Mouse (Mus musculus) heart, postnatal 10 days (tissue): ENCODE measurements around the gene Gpr108. TPM values are rescaled to one million over a fixed set of nuclear protein-coding genes. Genes with fewer than 3 reads are reported as not detected.
A peak's percentile ranks its signal among the peaks of the same experiment; 100 is the strongest.
"Not testable (repeated sequence)": the region's sequence is repeated elsewhere in the genome, so short reads cannot be mapped to it uniquely, and the experiment has no call there.

Experiments used
- DNase-seq, 2 experiments: peaks; one replicate each; pipeline ENCODE4 v3.0.0; 2021
- intact Hi-C: fragments of 180-260 bp; cut with DNase I; formaldehyde crosslinking; loops from one replicate; pipeline ENCODE4 v1.15.1; 2025
- total RNA-seq, 2 experiments: library from RNA; stranded (reverse); gene quantifications; 2 replicates each; pipeline ENCODE4 v1.2.3; 2021

Gpr108 gene
- total RNA-seq, result 10 to 100 TPM; 26.5 TPM

DNA sequence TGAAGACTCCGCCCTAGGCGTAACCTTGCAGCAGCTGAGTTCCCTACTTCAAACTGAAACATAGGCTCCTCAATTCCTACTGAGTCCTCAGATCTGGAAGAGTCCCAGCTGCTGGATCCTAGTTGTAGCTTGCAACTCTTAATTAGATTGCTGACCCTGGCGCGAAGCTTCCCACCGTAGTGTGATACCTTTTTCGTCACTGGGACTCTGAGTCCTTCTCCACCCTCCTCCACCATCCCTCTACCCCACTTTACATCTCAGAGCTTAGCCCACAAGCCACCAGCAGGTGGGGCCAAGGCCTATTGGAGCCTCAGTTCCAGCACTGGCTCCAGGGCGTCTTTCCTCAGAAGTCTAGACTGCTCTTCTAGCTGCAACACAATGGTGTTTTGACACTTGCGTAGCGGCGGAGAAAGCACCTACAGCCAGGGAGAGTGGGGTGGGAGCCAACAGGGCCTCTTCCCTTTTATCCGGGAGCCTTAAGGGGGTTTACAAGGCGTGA lies at the start of gene Gpr108:
Gene Gpr108 (minus strand): TSS at position 246 of the 499 bp plus-strand sequence.
- intact Hi-C loops, result loop anchor here (1.0 to 10.0 kb wide), 3 partner anchors 28 to 253 kb away; partner anchors contain the start of genes Alkbh7 and Clpp
- DNase-seq, result peak; percentile 89 to 92

DNA sequence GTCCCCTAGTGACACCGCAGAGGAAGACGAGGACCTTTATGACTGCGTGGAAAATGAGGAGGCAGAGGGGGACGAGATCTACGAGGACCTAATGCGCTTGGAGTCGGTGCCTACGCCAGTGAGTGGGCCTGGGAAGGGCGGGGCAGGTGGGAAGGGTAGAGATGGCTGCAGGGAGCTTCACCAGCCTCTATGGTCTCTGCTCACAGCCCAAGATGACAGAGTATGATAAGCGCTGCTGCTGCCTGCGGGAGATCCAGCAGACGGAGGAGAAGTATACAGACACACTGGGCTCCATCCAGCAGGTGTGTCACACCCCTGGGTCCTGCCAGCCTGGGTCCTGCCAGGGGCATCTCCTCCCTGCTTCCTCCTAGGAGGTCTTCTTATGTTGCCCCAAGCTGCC lies 48.8 kb upstream of the Gpr108 start:
- intact Hi-C loops, result no loop called here
- DNase-seq, result no peak

DNA sequence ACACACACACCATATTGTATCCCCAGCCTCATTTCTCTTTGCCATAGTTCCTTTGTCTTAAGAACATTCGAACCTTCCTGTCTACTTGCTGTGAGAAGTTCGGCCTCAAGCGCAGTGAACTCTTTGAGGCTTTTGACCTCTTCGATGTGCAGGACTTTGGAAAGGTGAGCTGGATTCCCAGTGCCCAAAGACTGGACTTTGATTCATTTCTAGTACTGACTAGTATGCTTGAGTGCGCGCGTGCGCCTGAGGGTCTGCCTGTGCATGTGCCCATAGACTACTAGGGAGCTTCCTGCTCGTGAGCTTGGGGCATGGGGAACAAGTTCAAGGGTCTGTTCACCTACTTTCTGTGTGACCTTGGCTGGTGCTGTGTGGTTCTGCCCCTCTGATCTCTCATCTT lies 47.7 kb upstream of the Gpr108 start:
- no peak for DNase-seq
- intact Hi-C loops, result no loop called here

DNA sequence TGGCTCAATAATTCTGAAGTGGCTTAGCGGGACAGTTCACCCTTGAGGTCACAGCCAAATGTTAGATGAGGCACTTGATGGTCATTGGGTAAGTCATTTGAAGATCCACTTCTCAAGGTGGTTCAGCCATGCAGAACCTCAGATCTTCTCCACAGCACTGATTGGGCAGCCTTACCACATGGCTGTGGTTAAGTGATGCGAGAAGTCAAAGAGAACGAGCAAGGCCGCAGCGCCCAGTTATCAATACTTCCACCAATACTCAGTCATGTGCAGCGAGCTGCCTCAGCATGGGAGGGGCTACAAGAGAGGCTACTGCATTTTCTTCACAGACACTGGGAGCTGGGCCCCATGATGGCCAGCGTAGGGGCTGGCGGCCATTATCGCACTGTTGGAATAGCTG lies 44.7 kb upstream of the Gpr108 start:
- intact Hi-C loops, result no loop called here
- DNase-seq, result no peak

DNA sequence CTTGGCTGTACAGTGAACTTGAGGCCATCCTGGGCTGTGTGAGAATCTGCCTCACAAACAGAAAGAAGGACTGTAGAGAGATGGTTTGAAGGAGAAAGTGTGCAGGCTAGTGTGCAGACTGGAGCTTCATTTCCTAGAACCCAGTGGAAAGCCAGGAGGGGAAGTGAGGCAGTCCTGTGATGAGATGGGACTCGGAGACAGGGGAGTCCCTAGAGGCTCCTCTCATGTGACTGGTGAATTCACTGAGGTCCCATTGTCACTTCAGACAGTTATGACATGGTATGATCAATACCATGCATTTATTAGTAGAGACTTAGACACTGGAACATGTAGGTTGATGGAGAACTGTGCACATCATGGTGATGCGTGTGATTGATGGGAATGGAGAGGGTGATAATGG lies 44.1 kb upstream of the Gpr108 start:
- intact Hi-C loops, result no loop called here
- no peak for DNase-seq

DNA sequence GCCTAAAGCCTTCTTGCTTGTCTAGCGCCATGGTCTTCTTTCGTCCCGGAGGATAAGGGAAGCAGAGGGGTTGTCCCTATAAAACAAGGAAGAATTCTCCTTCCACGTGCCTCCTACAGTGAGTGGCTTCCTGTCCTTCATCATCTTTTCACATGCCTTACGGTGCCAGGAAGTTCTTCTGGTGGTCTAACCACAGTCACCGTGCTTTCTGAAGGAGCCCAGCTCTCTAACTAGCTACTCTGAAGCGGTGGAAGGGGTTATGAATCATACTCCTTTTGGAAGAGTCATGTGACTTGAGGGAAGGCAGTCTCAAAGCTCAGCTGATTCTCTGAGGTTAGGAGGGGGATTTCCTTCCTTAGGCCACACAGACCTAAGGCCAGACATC lies 42.4 kb upstream of the Gpr108 start:
- intact Hi-C loops, result no loop called here
- no peak for DNase-seq

DNA sequence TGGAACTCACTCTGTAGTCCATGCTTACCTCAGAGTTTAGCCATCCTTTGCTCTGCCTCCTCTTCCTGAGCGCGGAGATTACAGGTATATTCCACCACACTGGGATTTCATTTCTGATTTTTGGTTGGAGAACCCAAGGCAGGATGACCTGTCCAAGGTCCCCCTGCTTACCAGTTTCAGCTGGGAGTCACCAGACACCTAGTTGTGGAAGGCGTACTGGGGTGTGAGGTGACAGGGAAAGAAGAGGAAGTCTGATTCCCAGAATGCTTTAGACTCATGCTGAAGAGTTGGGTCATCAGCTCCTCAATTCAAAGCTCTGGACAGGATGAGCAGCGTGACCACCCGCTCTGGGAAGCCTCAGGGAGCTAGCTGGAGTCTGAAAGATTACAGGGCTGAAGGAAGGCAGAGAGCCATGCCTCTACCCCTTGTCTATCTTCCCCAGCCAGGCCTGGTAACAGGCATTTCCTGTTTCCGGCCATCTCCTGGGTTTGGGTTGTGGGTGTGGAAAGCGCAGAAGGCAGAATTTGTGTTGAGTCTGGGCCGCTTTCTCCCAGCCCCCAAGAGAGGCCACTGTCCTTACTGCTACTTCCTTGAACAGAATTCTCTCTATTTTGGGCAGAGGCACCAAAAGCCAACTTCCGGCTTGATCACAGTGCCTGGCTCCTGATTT lies 41.9 kb upstream of the Gpr108 start:
- intact Hi-C loops, result no loop called here
- DNase-seq, result peak; percentile 12 to 22

DNA sequence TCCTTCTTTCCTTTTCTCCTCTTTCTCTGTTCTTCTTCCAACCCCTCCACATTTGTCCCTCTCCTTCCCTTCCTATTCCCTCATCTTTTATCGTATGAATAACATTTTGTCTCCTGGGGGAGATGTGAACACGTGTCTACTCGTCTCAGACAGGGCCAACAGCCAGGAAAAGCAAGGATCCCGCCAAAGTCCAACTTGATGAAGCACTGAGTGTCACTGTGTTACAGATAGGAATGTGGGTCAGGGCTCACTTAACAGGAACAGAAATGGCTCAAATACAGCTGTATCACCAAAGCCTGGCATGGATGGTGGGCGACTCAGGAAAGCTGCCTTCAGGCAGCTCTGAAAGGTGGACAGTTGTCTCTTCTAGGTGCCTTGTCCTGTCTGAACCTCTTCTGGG lies 41.0 kb upstream of the Gpr108 start:
- intact Hi-C loops, result no loop called here
- DNase-seq, result no peak

DNA sequence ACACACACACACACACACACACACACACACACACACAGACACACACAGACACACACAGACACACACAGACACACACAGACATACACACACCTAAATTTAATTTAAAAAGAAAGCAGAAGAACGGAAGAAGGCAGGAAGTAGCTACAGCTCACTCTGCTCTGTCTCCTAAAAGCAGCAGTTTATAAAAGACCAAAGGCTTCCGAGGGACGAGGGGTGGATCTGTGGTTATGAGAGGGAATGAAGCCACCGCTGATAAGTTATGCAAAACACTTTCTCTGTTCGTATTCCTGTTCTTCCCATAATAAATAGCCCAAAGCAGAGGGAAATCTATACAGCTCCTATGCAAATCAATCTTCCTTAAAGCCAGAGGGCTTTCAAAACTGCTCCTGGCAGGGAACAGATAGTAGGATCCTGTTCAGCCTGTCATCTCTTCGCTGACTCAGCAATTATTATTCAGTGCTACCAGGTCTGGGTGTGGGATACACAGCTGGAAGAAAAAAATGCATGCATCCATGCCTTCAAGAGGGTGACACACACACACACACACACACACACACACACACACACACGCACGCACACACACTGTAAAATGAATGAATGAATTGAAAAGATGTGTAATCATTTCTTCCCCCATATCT lies 38.6 kb upstream of the Gpr108 start:
- intact Hi-C loops, result no loop called here

DNA sequence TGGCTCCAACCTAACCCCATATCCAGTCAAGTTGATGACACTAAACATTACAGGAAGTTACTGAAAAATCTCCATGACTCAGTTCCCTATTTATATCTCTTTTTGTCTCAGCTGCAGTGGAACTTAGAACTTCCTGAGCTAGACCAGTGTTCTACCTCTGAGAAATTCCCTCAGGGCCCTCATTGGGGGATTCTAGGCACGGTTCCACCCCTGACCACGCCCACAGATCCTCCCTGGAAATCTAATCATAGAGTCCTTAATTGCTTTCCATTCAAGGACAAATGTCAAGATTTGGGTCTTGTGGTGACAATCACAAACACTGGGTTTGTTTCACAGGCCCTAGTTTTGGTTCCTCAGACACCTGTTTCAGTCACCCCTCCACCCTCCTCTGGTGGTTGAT lies 36.8 kb upstream of the Gpr108 start:
- DNase-seq, result no peak

More for the DNA sequence above, 38.6 kb upstream of the Gpr108 start:
- DNase-seq, result no peak

DNA sequence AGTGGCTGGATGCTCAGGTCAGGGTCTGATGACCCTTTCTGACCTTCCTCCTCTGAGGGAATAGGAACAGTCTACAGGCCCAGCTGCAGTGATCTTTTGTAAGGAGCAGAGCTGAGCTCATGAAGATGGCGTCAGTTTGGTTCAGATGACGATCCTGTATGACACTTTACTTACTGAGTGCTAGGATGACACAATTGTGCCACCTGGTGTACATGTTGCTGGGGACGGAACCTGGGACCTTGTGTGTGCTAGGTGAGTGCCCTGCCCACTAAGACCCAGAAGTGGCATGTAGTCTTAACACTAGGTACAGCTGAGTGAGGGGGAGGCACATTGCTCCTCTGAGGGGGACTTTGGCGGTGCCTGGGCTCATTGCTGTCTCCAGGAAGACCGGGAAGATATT lies 35.7 kb upstream of the Gpr108 start:
- DNase-seq, result no peak
- intact Hi-C loops, result loop anchor here (2.0 kb wide), 1 partner anchor 65 kb away; no protein-coding TSS in a partner anchor

More for the DNA sequence above, 36.8 kb upstream of the Gpr108 start:
- intact Hi-C loops, result loop anchor here (2.0 kb wide), 1 partner anchor 66 kb away; no protein-coding TSS in a partner anchor

DNA sequence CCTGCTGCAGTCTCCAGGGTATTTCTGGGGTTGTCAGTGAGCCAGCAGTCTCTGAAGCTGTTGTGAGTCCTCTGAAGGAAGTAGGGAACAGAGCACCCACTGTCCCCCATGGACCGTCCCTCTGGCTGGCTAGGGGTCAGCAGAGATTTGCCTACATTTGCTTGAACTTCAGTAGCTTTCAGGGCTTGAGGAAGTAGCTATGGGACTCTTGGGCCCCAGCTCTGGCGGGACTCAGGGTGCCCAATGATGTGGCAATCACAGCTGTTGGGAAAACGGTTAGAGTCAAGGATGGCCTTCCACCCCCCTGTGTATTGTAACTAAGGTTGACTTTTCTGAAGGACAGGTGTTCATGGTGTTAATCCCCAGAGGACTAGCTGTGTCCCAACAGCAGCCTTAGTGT lies 32.2 kb upstream of the Gpr108 start:
- intact Hi-C loops, result no loop called here
- DNase-seq, result no peak

DNA sequence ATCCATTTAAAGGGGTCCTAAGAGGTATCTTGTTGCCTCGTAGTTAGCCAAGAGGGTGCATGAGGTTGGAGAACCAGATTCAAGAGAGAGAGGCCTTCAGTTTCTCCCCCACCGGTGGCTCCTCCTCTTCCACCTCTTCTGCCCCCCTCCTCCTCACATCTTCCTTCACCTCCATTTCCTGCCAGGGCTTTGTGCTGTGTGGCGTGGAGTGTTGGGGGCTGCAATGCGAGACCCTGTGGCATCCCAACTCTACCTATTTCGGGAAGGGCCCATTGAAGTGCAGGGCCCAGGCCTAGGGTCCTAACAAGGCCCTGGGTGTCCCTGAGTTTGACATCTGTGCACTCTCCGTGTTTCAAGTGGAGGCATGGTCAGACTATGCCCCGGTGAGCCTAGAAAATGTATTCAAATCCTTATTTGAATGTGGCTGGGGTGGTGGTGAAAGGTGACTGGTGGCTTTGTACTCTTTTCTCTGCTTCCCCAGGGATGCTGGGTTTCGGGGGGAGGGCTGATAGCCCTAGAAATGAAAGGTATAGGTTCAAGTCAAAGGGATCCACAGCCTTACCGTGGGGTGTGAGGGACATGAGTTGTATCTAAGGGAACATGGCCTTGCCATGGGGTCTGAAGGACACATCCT lies 31.5 kb upstream of the Gpr108 start:
- no peak for DNase-seq
- intact Hi-C loops, result no loop called here

DNA sequence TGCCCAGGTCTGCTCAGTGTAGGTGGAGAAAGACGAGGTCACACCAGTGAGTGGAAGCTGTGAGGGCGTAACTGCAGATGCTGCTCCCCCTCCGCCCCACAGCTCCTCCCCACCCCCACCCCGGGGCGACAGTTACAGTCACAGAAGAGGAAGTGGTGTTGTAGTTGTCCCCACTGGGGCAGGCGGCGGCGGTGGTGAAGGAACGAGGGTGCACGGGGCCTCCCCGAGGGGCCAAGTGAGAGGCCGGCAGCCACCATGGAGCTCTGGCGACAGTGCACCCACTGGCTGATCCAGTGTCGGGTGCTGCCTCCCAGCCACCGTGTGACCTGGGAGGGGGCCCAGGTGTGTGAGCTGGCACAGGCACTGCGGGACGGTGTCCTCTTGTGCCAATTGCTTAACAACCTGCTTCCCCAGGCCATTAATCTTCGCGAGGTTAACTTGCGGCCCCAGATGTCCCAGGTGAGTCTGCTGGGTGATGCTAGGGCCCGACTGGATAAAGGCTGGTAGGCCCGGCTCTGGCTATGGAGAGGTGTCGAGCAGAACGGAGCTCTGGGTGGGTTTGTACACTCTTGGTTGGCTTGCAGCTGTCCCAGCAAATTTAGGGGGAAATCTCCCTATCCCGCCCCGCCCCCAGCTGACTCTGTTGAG lies 30.8 kb upstream of the Gpr108 start, which contains the start of gene Vav1:
Gene Vav1 (plus strand): TSS at position 158 of the 648 bp plus-strand sequence.
- intact Hi-C loops, result no loop called here

DNA sequence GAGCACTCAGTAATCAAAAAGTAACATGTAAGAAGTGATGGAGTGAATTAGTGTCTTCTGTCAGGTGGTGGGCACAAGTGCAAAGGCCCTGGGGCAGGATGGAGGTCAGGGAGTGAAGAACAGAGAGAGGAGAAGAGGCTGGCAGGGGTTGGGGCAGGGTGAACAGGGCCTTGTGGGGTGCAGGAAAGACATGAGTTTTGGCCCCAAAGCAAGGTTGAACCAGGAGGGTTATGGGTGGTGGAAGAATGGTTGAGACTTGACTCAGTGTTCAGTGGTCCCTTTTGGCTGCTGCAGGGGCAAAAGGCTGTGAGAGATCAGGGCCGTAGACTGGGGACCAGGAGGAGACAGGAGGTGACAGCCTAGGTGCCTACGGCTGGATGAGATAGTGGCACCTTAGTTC lies 30.3 kb upstream of the Gpr108 start:
- intact Hi-C loops, result no loop called here

More for the DNA sequence above, 30.8 kb upstream of the Gpr108 start, which contains the start of gene Vav1:
- no peak for DNase-seq

DNA sequence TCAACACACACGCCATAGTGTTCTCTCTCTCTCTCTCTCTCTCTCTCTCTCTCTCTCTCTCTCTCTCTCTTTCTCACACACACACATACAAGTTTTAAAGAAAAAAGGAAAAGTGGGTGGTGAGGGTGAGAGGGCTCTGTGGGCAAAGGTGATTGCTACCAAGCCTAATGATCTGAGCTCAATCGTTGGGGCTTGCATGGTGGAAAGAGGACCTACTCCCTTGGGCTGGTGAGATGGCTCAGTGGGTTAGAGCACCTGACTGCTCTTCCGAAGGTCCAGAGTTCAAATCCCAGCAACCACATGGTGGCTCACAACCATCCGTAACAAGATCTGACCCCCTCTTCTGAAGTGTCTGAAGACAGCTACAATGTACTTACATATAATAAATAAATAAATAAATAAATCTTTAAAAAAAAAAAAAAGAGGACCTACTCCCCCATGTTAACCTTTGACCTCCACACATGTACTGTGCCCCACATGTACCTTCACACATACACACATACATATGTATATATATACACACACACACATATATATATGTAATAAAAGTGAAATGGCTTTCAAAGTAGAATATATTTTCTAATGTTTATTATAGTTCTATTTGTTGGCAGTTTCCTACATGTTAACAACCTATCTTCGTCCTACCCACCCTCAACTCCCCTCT lies 29.5 kb upstream of the Gpr108 start:
- intact Hi-C loops, result loop anchor here (2.0 kb wide), 1 partner anchor 287 kb away; the partner anchor contains the start of gene Clpp
- DNase-seq, result not testable (repeated sequence)

More for the DNA sequence above, 30.3 kb upstream of the Gpr108 start:
- no peak for DNase-seq

DNA sequence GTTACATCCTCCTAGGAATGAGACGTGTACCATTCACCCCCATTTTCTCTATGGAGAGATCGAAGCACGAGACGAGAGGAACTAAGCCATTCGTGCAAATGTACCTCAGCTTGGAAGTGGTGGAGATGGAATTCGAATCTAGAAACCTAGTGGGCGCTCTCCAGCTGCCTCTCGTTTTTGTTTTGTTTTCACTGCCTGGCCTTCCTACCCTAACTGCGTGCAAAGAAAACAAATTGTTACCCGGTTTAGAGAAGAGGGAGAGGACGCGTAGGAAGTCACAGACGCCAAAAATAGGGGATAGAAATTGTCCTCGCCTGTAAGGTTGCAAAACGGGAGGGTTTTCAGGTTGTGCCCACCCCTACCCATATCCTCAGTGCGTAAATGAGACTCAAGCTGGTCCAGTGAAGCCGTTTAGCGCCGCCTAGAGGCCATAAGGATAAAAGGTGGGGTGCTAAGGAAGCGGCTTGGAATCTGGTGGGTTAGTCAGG lies 28.4 kb upstream of the Gpr108 start:
- peak; percentile 84 to 87 for DNase-seq
- intact Hi-C loops, result loop anchor here (1.0 to 2.0 kb wide), 2 partner anchors 28 to 286 kb away; partner anchors contain the start of genes Clpp and Gpr108

DNA sequence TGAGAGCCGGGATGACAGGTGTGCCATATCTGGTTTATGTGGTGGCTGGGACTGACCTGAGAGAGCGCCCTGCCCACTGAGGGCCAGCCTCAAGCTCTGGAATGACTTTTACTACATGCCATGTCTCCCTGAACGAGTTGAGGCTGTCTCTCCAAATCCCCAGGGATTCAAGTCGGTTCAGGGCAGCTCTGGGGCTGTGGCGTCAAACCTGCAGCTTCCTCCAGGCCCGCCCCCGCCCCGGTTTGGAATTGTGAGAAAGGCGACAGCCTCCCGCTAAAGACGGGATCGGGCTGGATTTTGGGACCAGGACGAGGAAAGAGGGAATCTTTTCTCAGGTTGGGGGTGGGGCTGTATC lies 27.7 kb upstream of the Gpr108 start:
- DNase-seq, result no peak
- intact Hi-C loops, result loop anchor here (1.0 to 2.0 kb wide), 4 partner anchors 28 to 285 kb away; partner anchors contain the start of genes Clpp and Gpr108

DNA sequence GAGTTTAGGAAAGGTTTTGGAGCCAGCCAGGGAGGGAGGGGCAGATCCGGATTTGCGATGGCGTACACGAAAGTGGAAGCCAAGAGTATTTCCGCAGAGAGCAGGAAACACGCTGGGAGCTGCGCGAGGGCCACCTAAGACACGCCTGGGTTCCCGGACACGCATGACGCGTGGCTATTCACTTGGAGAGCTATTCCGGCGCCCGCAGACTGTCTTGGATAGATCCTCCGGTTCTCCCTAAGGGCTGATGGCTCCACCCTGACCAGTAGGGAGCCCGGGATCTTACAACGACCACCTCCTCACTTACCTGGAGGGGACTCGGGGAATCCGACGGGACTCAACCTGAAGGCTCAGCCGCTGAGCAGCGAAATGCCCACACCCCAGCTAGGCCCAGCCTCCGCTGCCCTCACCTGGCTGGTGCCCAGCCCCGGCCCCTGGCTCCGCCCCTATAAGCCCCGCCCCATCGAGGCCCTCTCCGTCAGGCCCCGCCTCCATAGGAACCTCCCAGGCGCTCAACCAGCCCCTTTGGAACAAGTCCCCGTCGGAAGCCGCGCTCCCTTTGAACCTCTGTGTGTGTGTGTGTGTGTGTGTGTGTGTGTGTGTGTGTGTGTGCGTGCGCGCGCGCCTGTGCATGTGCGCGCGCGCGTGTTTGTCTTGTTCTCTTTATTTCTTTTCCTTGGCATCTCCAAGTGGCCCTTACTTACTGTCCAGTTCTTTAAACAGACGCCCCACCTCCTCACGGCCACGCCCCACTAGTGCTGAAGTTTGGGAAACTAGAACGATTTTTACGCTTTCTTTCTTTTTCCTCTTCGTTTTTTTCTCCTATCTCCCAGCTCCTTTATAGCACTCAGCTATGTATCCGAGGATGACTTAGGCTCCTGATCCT lies 27.1 kb upstream of the Gpr108 start:
- DNase-seq, result peak; percentile 88 to 91
- intact Hi-C loops, result loop anchor here (1.0 to 2.0 kb wide), 2 partner anchors 55 to 59 kb away; no protein-coding TSS in a partner anchor
